Mouse (Mus musculus) hindbrain, embryonic 11.5 days (tissue): ENCODE results near the gene Sec1. TPM values are rescaled to one million over a fixed set of nuclear protein-coding genes. Genes with fewer than 3 reads are reported as not detected.

Experiments used
- ATAC-seq: fragments of 200-750 bp; cut with Nextera tagmentation; 2 replicates; pipeline ENCODE4 v1.8.0; 2017; ENCODE audit warnings: mild to moderate bottlenecking, moderate TSS enrichment, moderate library complexity; ENCODE audit not compliant: low FRiP score
- DNase-seq: peaks from one replicate; pipeline ENCODE4 v3.0.0-alpha.2; 2015; ENCODE audit warnings: low spot score
- H3K27ac ChIP-seq: fragments of 300-500 bp; sonication (generic); 2 replicates; pipeline ENCODE4 v1.5.1; 2014; ENCODE audit warnings: mild to moderate bottlenecking, low read depth, low read length
- H3K27me3 ChIP-seq: fragments of 300-500 bp; sonication (generic); 2 replicates; pipeline ENCODE4 v1.6.1; 2014; ENCODE audit warnings: mild to moderate bottlenecking, low read length, moderate library complexity, mixed read lengths; ENCODE audit not compliant: control insufficient read depth, insufficient read depth
- H3K36me3 ChIP-seq: fragments of 300-500 bp; sonication (generic); 2 replicates; pipeline ENCODE4 v1.6.1; 2014; ENCODE audit warnings: mild to moderate bottlenecking, low read length, moderate library complexity, mixed read lengths; ENCODE audit not compliant: control insufficient read depth, insufficient read depth
- H3K4me1 ChIP-seq: fragments of 300-500 bp; sonication (generic); replicated peaks from 2 replicates; pipeline ENCODE4 v1.6.1; 2014; ENCODE audit warnings: low read length, mixed read lengths; ENCODE audit not compliant: control insufficient read depth, insufficient read depth
- H3K4me2 ChIP-seq: fragments of 300-500 bp; sonication (generic); replicated peaks from 2 replicates; pipeline ENCODE4 v1.6.1; 2014; ENCODE audit warnings: mild to moderate bottlenecking, low read depth, low read length
- H3K4me3 ChIP-seq: fragments of 300-500 bp; sonication (generic); 2 replicates; pipeline ENCODE4 v1.5.1; 2014; ENCODE audit warnings: low read depth, low read length
- H3K9ac ChIP-seq: fragments of 300-500 bp; sonication (generic); 2 replicates; pipeline ENCODE4 v1.6.1; 2014; ENCODE audit warnings: low read depth, low read length
- H3K9me3 ChIP-seq: fragments of 300-500 bp; sonication (generic); 2 replicates; pipeline ENCODE4 v1.6.1; 2016; ENCODE audit warnings: low read length; ENCODE audit not compliant: control insufficient read depth
- WGBS: fragments of 180-500 bp; shearing (Covaris S2); extraction: QIAGEN DNeasy Blood & Tissue Kit; methylation state at CpG from one replicate; pipeline ENCODE4 v1.1.7; 2014; 5-methylcytosine and 5-hydroxymethylcytosine counted together
- polyA plus RNA-seq: library from polyadenylated mRNA; unstranded; fragments of >200 nt; fragmentation: Nextera tagmentation; extraction: Ambion mirVana; gene quantifications from 2 replicates; pipeline ENCODE4 v1.2.1, GENCODE M21; 2014

Gene Sec1
- polyA plus RNA-seq, 1 experiment from 2014 or later, result 0.29 TPM

DNA sequence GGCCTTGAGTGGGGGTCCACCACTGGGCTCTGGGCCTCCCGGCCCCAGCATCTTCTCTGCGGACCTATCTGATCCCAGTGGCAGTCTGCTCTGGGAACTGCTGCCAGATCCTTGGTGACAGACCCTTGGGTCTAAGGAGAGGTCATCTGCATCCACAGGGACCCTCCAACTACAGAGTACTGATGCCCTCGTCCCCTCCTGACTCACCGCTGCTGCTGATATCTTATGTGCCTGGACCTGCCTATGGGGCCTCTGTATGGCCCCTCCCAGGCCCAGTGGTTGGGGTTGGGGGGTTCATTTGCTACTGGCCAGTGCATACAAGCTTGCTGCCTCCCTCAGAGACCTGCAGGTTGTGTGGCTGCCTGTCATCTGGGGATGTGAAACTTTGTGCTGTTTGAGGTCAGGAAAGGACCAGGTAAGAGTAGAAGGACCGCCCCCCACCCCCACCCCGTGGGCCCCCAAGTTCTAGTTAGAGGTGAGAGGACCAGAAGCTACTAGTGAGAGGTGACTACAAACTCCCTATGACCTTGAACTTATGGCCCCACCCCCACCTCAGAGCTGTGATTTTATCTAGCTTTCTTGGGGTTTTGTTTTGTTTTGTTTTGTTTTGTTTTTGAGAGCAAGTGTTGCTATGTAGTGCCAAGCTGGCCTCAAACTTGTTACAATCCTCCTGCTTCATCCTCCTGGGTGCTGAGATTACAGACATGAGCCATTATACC, 49.2 kb downstream of the Sec1 start:
- 68% methylated on average over 6 of the region's 6 CpGs for WGBS
- Histone ChIP-seq H3K4me1 (peaks cover 4% of the 10 kb centered on the region; the same call in 1 of the 2 replicates), H3K4me3 (0 out of 2 replicates have a peak overlapping the region, but pooled peaks have one; percentile 37), H3K9ac (no peak overlapping the region), H3K4me2 (peak overlapping the region; percentile 67), H3K27ac (peak overlapping the region; percentile 82), H3K36me3 (no peaks in the 10 kb centered on the region), H3K27me3 (peaks cover 2% of the 10 kb centered on the region; the same call in 1 of the 2 replicates), H3K9me3 (no peaks in the 10 kb centered on the region)
- DNase-seq (no peak), ATAC-seq (no peak)

DNA sequence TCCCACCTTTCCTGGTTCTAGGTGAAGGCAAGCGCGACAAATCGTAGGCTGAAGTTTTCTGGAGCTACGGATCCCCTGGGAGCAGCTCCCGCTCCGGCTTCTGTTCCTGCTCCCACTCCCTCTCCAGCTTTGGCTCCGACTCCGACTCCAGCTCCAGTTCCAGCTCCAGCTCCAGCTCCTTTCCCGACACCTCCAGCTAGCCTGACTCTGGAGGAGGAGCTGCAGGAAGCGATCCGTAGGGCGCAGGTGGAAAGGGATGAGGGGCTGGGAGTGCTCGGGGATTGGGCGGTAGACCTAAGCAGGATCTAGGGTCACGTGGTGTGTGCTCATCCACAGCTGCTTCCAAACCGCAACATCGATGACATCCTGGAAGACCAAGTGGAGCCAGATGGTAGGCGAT, 50.0 kb downstream of the Sec1 start:
- Histone ChIP-seq H3K4me1 (peaks cover 4% of the 10 kb centered on the region; the same call in 1 of the 2 replicates), H3K27ac (peak overlapping the region; percentile 82), H3K27me3 (peaks cover 2% of the 10 kb centered on the region; the same call in 1 of the 2 replicates), H3K9me3 (no peaks in the 10 kb centered on the region), H3K4me3 (peak overlapping the region; percentile 37), H3K36me3 (no peaks in the 10 kb centered on the region), H3K4me2 (peak overlapping the region; percentile 67), H3K9ac (peak overlapping the region; percentile 34)
- WGBS, result 2% methylated on average over 18 of the region's 18 CpGs
- peak; percentile 33 for ATAC-seq
- peak; percentile 68 for DNase-seq

DNA sequence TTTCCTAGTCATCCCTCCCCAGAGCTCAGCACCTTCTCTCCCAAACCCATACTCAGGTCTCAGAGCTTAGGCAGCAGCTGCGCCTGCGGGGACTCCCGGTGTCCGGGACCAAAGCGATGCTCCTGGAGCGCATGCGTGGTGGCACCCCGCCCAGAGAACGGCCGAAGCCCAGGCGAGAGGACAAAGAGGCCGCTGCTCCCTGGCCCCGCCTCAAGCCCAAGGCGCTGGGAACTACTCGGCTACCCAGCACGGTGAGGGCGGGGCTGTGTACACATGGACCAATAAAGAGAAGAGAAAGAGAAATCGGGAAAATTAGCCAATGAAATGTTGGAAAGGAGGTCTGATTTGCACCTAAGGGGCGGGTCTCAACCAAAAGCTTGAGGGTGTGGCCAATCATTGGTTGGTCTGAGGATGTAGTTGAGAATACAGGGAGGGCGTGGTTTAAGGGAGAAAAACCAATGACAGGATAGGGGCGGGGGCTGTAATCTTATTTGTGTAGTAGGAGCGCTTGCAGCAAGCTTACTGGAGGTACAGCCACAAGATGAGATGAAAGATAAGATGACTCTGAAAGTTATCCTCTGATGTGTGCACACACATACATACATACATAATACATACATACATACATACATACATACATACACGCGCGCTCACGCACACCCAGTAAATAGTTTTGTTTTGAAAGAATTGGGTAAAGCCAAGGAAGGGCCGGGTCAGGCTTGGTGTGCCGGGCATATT, 50.6 kb downstream of the Sec1 start:
- under 1% methylated on average over 28 of the region's 28 CpGs for whole genome bisulfite sequencing
- ATAC-seq (peak; percentile 94), DNase-seq (peak; percentile 98)
- peak overlapping the region; percentile 75 for H3K4me2 ChIP-seq
- peaks cover 2% of the 10 kb centered on the region; the same call in 1 of the 2 replicates for H3K27me3 ChIP-seq
- peaks cover 4% of the 10 kb centered on the region; the same call in 1 of the 2 replicates for H3K4me1 ChIP-seq
- peak overlapping the region; percentile 37 for H3K4me3 ChIP-seq
- H3K36me3 ChIP-seq, result no peaks in the 10 kb centered on the region
- no peaks in the 10 kb centered on the region for H3K9me3 ChIP-seq
- H3K9ac ChIP-seq, result peak overlapping the region; percentile 87
- H3K27ac ChIP-seq, result peak overlapping the region; percentile 84

DNA sequence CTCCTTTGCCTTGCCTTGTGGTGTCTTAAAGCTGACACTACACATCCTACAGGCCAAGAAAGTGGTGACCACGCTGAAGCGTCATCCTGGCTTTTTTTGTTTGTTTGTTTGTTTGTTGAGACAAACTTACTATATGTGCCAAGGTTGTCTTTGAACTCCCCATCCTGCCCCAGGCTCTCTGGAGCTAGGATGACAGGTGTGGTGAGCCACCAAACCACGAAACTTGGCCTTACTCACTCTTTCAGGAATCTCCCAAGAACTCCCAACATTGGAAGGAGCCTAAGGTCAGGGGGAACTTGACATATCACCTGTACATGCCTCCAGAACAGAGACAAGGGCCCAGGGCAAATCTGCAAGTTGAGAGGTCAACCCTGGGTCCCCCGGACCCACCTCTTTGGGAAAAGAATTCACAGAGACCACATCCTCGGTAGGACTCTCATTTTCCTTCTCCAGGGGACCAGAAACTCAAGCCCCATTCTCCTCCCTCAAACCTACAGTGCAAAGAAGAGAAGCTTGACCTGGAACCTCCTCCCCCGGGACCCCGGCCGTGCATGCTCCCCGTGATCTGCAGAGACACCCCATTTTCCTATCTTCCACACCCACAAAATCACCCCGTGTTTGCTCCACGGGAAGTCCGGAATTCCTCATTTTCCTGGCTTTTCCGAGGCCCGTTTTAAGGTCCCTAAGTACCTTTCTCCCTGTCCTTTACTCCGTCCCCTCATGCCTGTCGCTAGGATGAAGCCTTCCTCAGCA, 51.5 kb downstream of the Sec1 start:
- Histone ChIP-seq H3K27me3 (peaks cover 2% of the 10 kb centered on the region; the same call in 1 of the 2 replicates), H3K9ac (peak overlapping the region; percentile 87), H3K9me3 (no peaks in the 10 kb centered on the region), H3K4me3 (peak overlapping the region; percentile 37), H3K27ac (peak overlapping the region; percentile 84), H3K36me3 (no peaks in the 10 kb centered on the region), H3K4me1 (peaks cover 4% of the 10 kb centered on the region; the same call in 1 of the 2 replicates), H3K4me2 (peak overlapping the region; percentile 75)
- whole genome bisulfite sequencing, result 41% methylated on average over 16 of the region's 16 CpGs
- DNase-seq, result no peak
- no peak for ATAC-seq

DNA sequence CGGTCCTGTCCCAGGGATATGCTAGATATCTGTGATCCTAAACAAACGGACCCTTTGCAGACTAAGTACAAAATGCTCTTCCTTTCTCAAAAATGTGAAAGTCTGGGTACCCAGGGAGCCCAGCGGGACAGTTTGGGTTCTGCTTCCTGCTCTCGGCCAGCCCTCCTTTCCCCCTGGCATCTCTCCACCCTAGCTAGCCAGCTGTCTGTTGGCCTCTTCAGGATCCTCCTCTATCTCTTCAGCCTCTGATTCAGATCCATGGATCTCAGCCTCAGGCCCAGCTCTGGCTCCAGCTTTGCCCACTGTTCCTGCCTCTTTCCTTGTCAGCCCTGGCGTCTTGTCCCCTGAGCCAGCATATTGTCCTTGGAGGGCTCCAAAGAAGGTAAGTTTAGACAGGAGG, 52.1 kb downstream of the Sec1 start:
- H3K4me2 ChIP-seq, result peak overlapping the region; percentile 21; the same call in 1 of the 2 replicates
- peaks cover 4% of the 10 kb centered on the region; the same call in 1 of the 2 replicates for H3K4me1 ChIP-seq
- DNase-seq (no peak), ATAC-seq (no peak)
- peak overlapping the region; percentile 31; the same call in 1 of the 2 replicates for H3K9ac ChIP-seq
- H3K27ac ChIP-seq, result no peak overlapping the region
- H3K27me3 ChIP-seq, result peaks cover 2% of the 10 kb centered on the region; the same call in 1 of the 2 replicates
- 83% methylated on average over 5 of the region's 5 CpGs for WGBS
- no peaks in the 10 kb centered on the region for H3K36me3 ChIP-seq
- no peaks in the 10 kb centered on the region for H3K9me3 ChIP-seq
- no peak overlapping the region for H3K4me3 ChIP-seq

DNA sequence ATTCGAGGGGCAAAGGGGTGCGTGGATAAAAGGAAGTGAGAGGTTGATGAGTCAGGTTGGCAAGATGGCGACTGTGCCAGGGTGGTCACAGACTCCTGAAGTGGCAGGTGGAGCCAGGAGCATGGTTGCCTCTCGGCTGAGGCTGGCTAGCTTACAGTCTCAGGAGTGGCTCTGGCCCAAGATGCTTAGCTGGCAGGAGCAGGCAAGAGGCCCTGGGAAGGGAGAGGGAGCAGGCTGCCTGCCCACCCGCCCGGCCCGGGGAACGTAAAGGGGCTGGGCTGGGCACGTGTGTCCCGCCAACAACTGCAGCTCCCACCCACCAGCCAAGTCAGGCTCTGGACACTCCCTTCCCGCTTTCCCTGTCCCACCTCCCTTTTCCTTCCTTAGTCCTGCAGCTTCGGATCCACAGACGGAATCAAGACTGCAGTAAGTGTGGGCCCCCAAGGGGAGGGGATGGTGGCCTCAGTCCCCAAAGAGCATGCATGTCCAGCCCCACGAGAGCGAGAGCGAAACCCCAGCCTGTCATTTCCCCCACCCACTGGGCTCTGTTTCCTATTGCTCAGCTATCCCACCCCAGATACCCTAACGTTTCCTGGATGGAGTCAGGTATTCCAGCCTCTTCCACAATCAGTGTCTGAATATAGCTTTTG, 52.7 kb downstream of the Sec1 start:
- H3K27me3 ChIP-seq, result peaks cover 2% of the 10 kb centered on the region; the same call in 1 of the 2 replicates
- H3K4me3 ChIP-seq, result no peak overlapping the region
- no peak overlapping the region for H3K27ac ChIP-seq
- 82% methylated on average over 16 of the region's 17 CpGs for WGBS
- DNase-seq (no peak), ATAC-seq (no peak)
- H3K4me1 ChIP-seq, result peaks cover 4% of the 10 kb centered on the region; the same call in 1 of the 2 replicates
- H3K36me3 ChIP-seq, result no peaks in the 10 kb centered on the region
- peak overlapping the region; percentile 11; the same call in 1 of the 2 replicates for H3K9ac ChIP-seq
- H3K9me3 ChIP-seq, result no peaks in the 10 kb centered on the region
- H3K4me2 ChIP-seq, result no peak overlapping the region

DNA sequence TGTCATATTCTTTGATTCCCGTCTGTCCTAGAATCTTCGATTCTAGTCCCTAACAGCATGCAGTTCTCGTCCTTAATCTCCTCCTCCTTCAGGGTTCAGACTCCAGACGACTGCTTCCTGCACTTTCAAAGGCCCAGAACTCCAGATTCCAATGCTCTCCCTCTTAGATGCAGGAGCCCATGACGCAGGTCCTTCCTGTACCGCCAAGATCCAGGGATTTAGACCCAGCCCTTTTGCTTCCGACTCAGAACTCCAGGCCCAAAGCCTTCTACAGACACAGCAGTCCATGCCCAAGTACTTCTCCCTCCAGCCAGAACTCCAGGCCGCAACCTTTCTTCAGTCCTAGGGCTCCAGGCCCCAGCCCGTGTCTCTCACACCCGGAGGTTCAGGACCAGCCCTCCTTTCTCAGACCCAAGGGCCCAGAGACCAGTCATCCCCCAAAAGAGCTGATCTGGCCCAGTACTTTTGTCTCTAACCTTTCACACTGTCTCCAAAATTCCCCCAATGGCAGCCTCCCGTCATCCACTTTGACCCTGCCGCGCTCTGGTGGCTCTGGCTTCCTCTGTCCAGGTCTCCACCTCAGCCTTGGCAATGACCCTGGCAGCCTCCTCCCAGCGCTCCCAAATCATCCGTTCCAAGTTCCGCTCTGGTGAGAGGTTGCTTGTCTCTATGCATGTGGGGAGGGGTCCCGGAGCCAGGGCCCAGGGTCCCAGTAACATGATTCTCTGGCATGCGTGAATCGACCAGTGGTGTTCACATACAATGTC, 53.8 kb downstream of the Sec1 start:
- WGBS, result 75% methylated on average over 19 of the region's 19 CpGs
- no peaks in the 10 kb centered on the region for H3K9me3 ChIP-seq
- ATAC-seq (no peak), DNase-seq (no peak)
- peaks cover 4% of the 10 kb centered on the region; the same call in 1 of the 2 replicates for H3K4me1 ChIP-seq
- no peak overlapping the region for H3K4me3 ChIP-seq
- peaks cover 2% of the 10 kb centered on the region; the same call in 1 of the 2 replicates for H3K27me3 ChIP-seq
- no peak overlapping the region for H3K4me2 ChIP-seq
- no peak overlapping the region for H3K9ac ChIP-seq
- no peaks in the 10 kb centered on the region for H3K36me3 ChIP-seq
- no peak overlapping the region for H3K27ac ChIP-seq
